Mouse (Mus musculus) cerebellum, adult 11-12 months (tissue): ENCODE measurements at regions not wholly inside any gene's neighbourhood (a gene's known extent, or its start where the extent isn't known, plus 50 kb on each side); places are given as distances from the start of the nearest gene placed in this dataset.
"Not testable (repeated sequence)": the region's sequence is repeated elsewhere in the genome, so short reads cannot be mapped to it uniquely, and the experiment has no call there.

ENCODE experiments used
- DNase-seq: peaks from one replicate; pipeline ENCODE4 v3.0.0; 2022

GRCm38 (mm10) chr13:89375526-89376474 is 163.8 kb upstream of the Hapln1 start:
- DNase-seq = no peak

- DNase-seq = no peak
Measured at GRCm38 (mm10) chr13:89378365-89378764, 161.2 kb upstream of the Hapln1 start.

GRCm38 (mm10) chr13:89383619-89384190 is 155.9 kb upstream of the Hapln1 start:
- not testable (repeated sequence) for DNase-seq

GRCm38 (mm10) chr13:89384598-89385145 is 154.9 kb upstream of the Hapln1 start:
- peak; percentile 8 for DNase-seq

GRCm38 (mm10) chr13:89387416-89387815 is 152.2 kb upstream of the Hapln1 start:
- no peak for DNase-seq

- no peak for DNase-seq
Measured at GRCm38 (mm10) chr13:89389149-89389548, 150.4 kb upstream of the Hapln1 start.

- no peak for DNase-seq
Measured at GRCm38 (mm10) chr13:89394717-89395344, 144.8 kb upstream of the Hapln1 start.

- no peak for DNase-seq
Measured at GRCm38 (mm10) chr13:89395851-89396250, 143.7 kb upstream of the Hapln1 start.

GRCm38 (mm10) chr13:89401084-89401671 is 138.4 kb upstream of the Hapln1 start:
- DNase-seq = no peak

- no peak for DNase-seq
Measured at GRCm38 (mm10) chr13:89410504-89410903, 129.1 kb upstream of the Hapln1 start.

- no peak for DNase-seq
Measured at GRCm38 (mm10) chr13:89412768-89413487, 126.7 kb upstream of the Hapln1 start.

- no peak for DNase-seq
Measured at GRCm38 (mm10) chr13:89418804-89419203, 120.8 kb upstream of the Hapln1 start.

- no peak for DNase-seq
Measured at GRCm38 (mm10) chr13:89421833-89422232, 117.8 kb upstream of the Hapln1 start.

- DNase-seq = no peak
Measured at GRCm38 (mm10) chr13:89423491-89423890, 116.1 kb upstream of the Hapln1 start.

GRCm38 (mm10) chr13:89428272-89429071 is 111.1 kb upstream of the Hapln1 start:
- DNase-seq = no peak

GRCm38 (mm10) chr13:89444847-89445246 is 94.7 kb upstream of the Hapln1 start:
- DNase-seq = no peak

- no peak for DNase-seq
Measured at GRCm38 (mm10) chr13:89453819-89454218, 85.8 kb upstream of the Hapln1 start.

- DNase-seq = no peak
Measured at GRCm38 (mm10) chr13:89454249-89455018, 85.2 kb upstream of the Hapln1 start.

GRCm38 (mm10) chr13:89463746-89464145 is 75.8 kb upstream of the Hapln1 start:
- DNase-seq = no peak
